Mouse (Mus musculus) E14TG2a.4 (cell line): Measurements from ENCODE around the gene Scnn1a.

Experiments
- H3K27me3 ChIP-seq: 2 replicates; pipeline ENCODE4 v1.6.1; 2014; ENCODE audit warnings: low read length, control low read depth; ENCODE audit not compliant: insufficient read depth
- H3K36me3 ChIP-seq: 2 replicates; pipeline ENCODE4 v1.6.1; 2014; ENCODE audit warnings: low read length, control low read depth; ENCODE audit not compliant: insufficient read depth
- H3K4me1 ChIP-seq: replicated peaks from 2 replicates; pipeline ENCODE4 v1.6.1; 2014; ENCODE audit warnings: low read depth, low read length, control low read depth
- H3K4me3 ChIP-seq: replicated peaks from 2 replicates; pipeline ENCODE4 v1.5.1; 2014; ENCODE audit warnings: mild to moderate bottlenecking, low read length
- H3K9me3 ChIP-seq: 2 replicates; pipeline ENCODE4 v1.6.1; 2014; ENCODE audit warnings: low read length, control low read depth
- CTCF ChIP-seq: conservative IDR thresholded peaks from 2 replicates; pipeline ENCODE4 v1.5.1; 2014; ENCODE audit warnings: low read length
- NANOG ChIP-seq: IDR thresholded peaks from 2 replicates; pipeline ENCODE4 v1.6.1; 2014; ENCODE audit warnings: borderline replicate concordance, low read length, mixed read lengths
- POU5F1 ChIP-seq: IDR thresholded peaks from 2 replicates; pipeline ENCODE4 v1.6.1; 2014; ENCODE audit warnings: low read length, borderline replicate concordance

Gene Scnn1a

GRCm38 (mm10) chr6:125313546-125314230 lies 6.8 kb upstream of the Scnn1a start, which contains the start of gene Ltbr:
TSS of gene Ltbr (minus strand) at chr6:125313885.
- peaks cover 30% of the 10 kb centered on the region for H3K4me1 ChIP-seq
- TF ChIP-seq POU5F1 (no peak), CTCF (no peak), NANOG (no peak)

GRCm38 (mm10) chr6:125314231-125314563 lies 6.3 kb upstream of the Scnn1a start:
- TF ChIP-seq POU5F1, result no peak
- TF ChIP-seq NANOG, result no peak
- no peak for TF ChIP-seq CTCF
- peaks cover 28% of the 10 kb centered on the region for H3K4me1 ChIP-seq
- peak overlapping the region; percentile 75 for H3K4me3 ChIP-seq
- H3K36me3 ChIP-seq, result no peaks in the 10 kb centered on the region
- no peaks in the 10 kb centered on the region for H3K9me3 ChIP-seq
- H3K27me3 ChIP-seq, result peaks cover 58% of the 10 kb centered on the region

More at GRCm38 (mm10) chr6:125313546-125314230, 6.8 kb upstream of the Scnn1a start, which contains the start of gene Ltbr:
- no peaks in the 10 kb centered on the region for H3K9me3 ChIP-seq
- H3K4me3 ChIP-seq, result peak within 1 kb of the TSS; percentile 75
- peaks cover 54% of the 10 kb centered on the region for H3K27me3 ChIP-seq
- H3K36me3 ChIP-seq, result no peaks in the 10 kb centered on the region

- no peaks in the 10 kb centered on the region for H3K9me3 ChIP-seq
- peaks cover 29% of the 10 kb centered on the region for H3K4me1 ChIP-seq
- peaks cover 63% of the 10 kb centered on the region for H3K27me3 ChIP-seq
- H3K4me3 ChIP-seq, result no peak overlapping the region
- TF ChIP-seq POU5F1, result no peak
- TF ChIP-seq CTCF, result no peak
- no peak for TF ChIP-seq NANOG
- no peaks in the 10 kb centered on the region for H3K36me3 ChIP-seq
Measured at GRCm38 (mm10) chr6:125314746-125315145, 5.7 kb upstream of the Scnn1a start.

GRCm38 (mm10) chr6:125317077-125317476 lies 3.4 kb upstream of the Scnn1a start:
- Histone ChIP-seq H3K36me3 (no peaks in the 10 kb centered on the region), H3K9me3 (no peaks in the 10 kb centered on the region), H3K27me3 (peaks cover 78% of the 10 kb centered on the region), H3K4me1 (peaks cover 53% of the 10 kb centered on the region), H3K4me3 (no peak overlapping the region)
- no peak for TF ChIP-seq NANOG
- TF ChIP-seq POU5F1, result no peak
- TF ChIP-seq CTCF, result no peak

- H3K4me3 ChIP-seq, result no peak overlapping the region
- no peaks in the 10 kb centered on the region for H3K9me3 ChIP-seq
- H3K36me3 ChIP-seq, result no peaks in the 10 kb centered on the region
- H3K4me1 ChIP-seq, result peaks cover 54% of the 10 kb centered on the region
- TF ChIP-seq POU5F1 (no peak), NANOG (no peak), CTCF (no peak)
- peaks cover 77% of the 10 kb centered on the region for H3K27me3 ChIP-seq
Measured at GRCm38 (mm10) chr6:125318981-125319918, 1.2 kb upstream of the Scnn1a start.

- Histone ChIP-seq H3K9me3 (no peaks in the 10 kb centered on the region), H3K4me1 (peaks cover 48% of the 10 kb centered on the region), H3K4me3 (no peak overlapping the region), H3K27me3 (peaks cover 76% of the 10 kb centered on the region), H3K36me3 (no peaks in the 10 kb centered on the region)
- TF ChIP-seq NANOG (no peak), CTCF (no peak), POU5F1 (no peak)
Measured at GRCm38 (mm10) chr6:125319919-125320296, 551 bp upstream of the Scnn1a start.

- H3K36me3 ChIP-seq, result no peaks in the 10 kb centered on the region
- peaks cover 74% of the 10 kb centered on the region for H3K27me3 ChIP-seq
- no peaks in the 10 kb centered on the region for H3K9me3 ChIP-seq
- H3K4me1 ChIP-seq, result peaks cover 47% of the 10 kb centered on the region
- TF ChIP-seq POU5F1, result no peak
- no peak for TF ChIP-seq CTCF
- TF ChIP-seq NANOG, result no peak
- peak overlapping the region; percentile 57 for H3K4me3 ChIP-seq
Measured at GRCm38 (mm10) chr6:125321114-125321855, 826 bp downstream of the Scnn1a start.

- Histone ChIP-seq H3K4me1 (peaks cover 47% of the 10 kb centered on the region), H3K4me3 (peak overlapping the region; percentile 57; the same call in 1 of the 2 replicates), H3K36me3 (no peaks in the 10 kb centered on the region), H3K9me3 (no peaks in the 10 kb centered on the region), H3K27me3 (peaks cover 77% of the 10 kb centered on the region)
- TF ChIP-seq NANOG (no peak), CTCF (no peak), POU5F1 (no peak)
Measured at GRCm38 (mm10) chr6:125322794-125323193, 2.3 kb downstream of the Scnn1a start.
